9 mouse cellular contexts compared by ENCODE assay signal in genomic region chr11:84724080-84724479, GRCm38 (mm10).
DNase-seq lines count a peak whose midpoint lies in the region; ATAC-seq and TF ChIP-seq lines count a peak whose summit lies in the region.
"Had no signal": no experiment of that assay in that cellular context is flagged by ENCODE, and none has a peak within 500 bp of the region (broad histone marks: within the 10 kb centered on the region; RNA-seq: fewer than 3 reads in every experiment).

No protein-coding gene starts in this region.

- DNase-seq in gastrocnemius, postnatal 10 days, result peak; percentile 18
- DNase-seq in gastrocnemius, adult 2 months, result no peak
- peak; percentile 76 for DNase-seq in MN1 (ENCODE audit: low spot score)
- DNase-seq in cerebellum, postnatal 36 days, result peak; percentile 56 to 71
- peak; percentile 60 for DNase-seq in retina, postnatal 1 day
- no peak for DNase-seq in thymus, adult 18-20 months

- 7% methylated on average over 18 of the region's 18 CpGs for WGBS in hindbrain, embryonic 13.5 days
- 5% methylated on average over 18 of the region's 18 CpGs for WGBS in liver, embryonic 15.5 days (ENCODE audit: insufficient replicate concordance)

- no peak overlapping the region for H3K4me3 ChIP-seq in gastrocnemius, adult 2 months
- H3K4me3 ChIP-seq in hindbrain, embryonic 13.5 days, result no peak overlapping the region
- H3K4me3 ChIP-seq in liver, embryonic 15.5 days (replicated peaks), result no peak overlapping the region
- H3K4me3 ChIP-seq: embryonic facial prominence, embryonic 13.5 days had no signal

- H3K27ac ChIP-seq in gastrocnemius, adult 2 months, result no peak overlapping the region
- peak overlapping the region; percentile 85 for H3K27ac ChIP-seq in hindbrain, embryonic 13.5 days
- H3K27ac ChIP-seq in liver, embryonic 15.5 days (replicated peaks), result no peak overlapping the region
- H3K27ac ChIP-seq: embryonic facial prominence, embryonic 13.5 days had no signal

- intact Hi-C loops in gastrocnemius, adult 2 months (cut with DNase I), result no loop called here

- peak overlapping the region; percentile 6; the same call in 1 of the 2 replicates for H3K4me2 ChIP-seq in hindbrain, embryonic 13.5 days
- H3K4me2 ChIP-seq in liver, embryonic 15.5 days, result peak overlapping the region; percentile 42; the same call in 1 of the 2 replicates
- H3K4me2 ChIP-seq: embryonic facial prominence, embryonic 13.5 days had no signal

- TF ChIP-seq CTCF in gastrocnemius, adult 2 months (IDR thresholded peaks at IDR 0.05), result no peak

- ATAC-seq in hindbrain, embryonic 13.5 days (ENCODE audit: low FRiP score), result peak; percentile 27; the same call in 1 of the 2 replicates
- ATAC-seq in liver, embryonic 15.5 days (ENCODE audit: insufficient read depth), result no peak

- H3K9ac ChIP-seq in hindbrain, embryonic 13.5 days, result no peak overlapping the region
- no peak overlapping the region for H3K9ac ChIP-seq in liver, embryonic 15.5 days
- H3K9ac ChIP-seq: embryonic facial prominence, embryonic 13.5 days had no signal

- H3K36me3 ChIP-seq in hindbrain, embryonic 13.5 days, result no peaks in the 10 kb centered on the region
- no peaks in the 10 kb centered on the region for H3K36me3 ChIP-seq in liver, embryonic 15.5 days (replicated peaks)
- H3K36me3 ChIP-seq: embryonic facial prominence, embryonic 13.5 days had no signal

- no peaks in the 10 kb centered on the region for H3K9me3 ChIP-seq in hindbrain, embryonic 13.5 days
- H3K9me3 ChIP-seq in liver, embryonic 15.5 days (replicated peaks), result no peaks in the 10 kb centered on the region
- H3K9me3 ChIP-seq: embryonic facial prominence, embryonic 13.5 days had no signal

- peaks cover 18% of the 10 kb centered on the region for H3K27me3 ChIP-seq in hindbrain, embryonic 13.5 days
- H3K27me3 ChIP-seq in liver, embryonic 15.5 days, result peaks cover 34% of the 10 kb centered on the region

- H3K4me1 ChIP-seq in hindbrain, embryonic 13.5 days (replicated peaks), result peaks cover 55% of the 10 kb centered on the region
- peaks cover 47% of the 10 kb centered on the region for H3K4me1 ChIP-seq in liver, embryonic 15.5 days (replicated peaks)
- H3K4me1 ChIP-seq: embryonic facial prominence, embryonic 13.5 days had no signal

Comparison
In these comparisons a context has a peak if more than half of its experiments do, and no peak if none do; other contexts are left out.
1. DNase-seq: peak in gastrocnemius, postnatal 10 days (single experiment), MN1 (single experiment), cerebellum, postnatal 36 days (2 of 2) and retina, postnatal 1 day (single experiment); none in gastrocnemius, adult 2 months (single experiment) and thymus, adult 18-20 months (0 of 2).